Mouse (Mus musculus): ENCODE measurements around the gene Inpp4a. TPM values are rescaled to one million over a fixed set of nuclear protein-coding genes. Genes with fewer than 3 reads are reported as not detected.
A peak's percentile ranks its signal among the peaks of the same experiment; 100 is the strongest.

Gene Inpp4a
- 59.1 and 60.9 TPM in 2 replicates for polyA plus RNA-seq (2015; fragmentation: Nextera tagmentation; extraction: Ambion mirVana)

GRCm38 (mm10) chr1:37299540-37300491 is at the start of gene Inpp4a:
TSS of gene Inpp4a (plus strand) at chr1:37299865.
- peak within 1 kb of the TSS; percentile 63 for H3K4me2 ChIP-seq
- H3K4me3 ChIP-seq: peak within 1 kb of the TSS; percentile 96
- 1% methylated on average over 73 of the region's 77 CpGs for WGBS
- 0 out of 2 replicates have a peak, but pooled peaks cover 3% of the 10 kb centered on the region for H3K27me3 ChIP-seq
- H3K27ac ChIP-seq: peak within 1 kb of the TSS; percentile 84
- H3K9me3 ChIP-seq: no peaks in the 10 kb centered on the region
- peak; percentile 94 for ATAC-seq (ENCODE audit: low FRiP score)
- H3K36me3 ChIP-seq: no peaks in the 10 kb centered on the region
- H3K9ac ChIP-seq: peak within 1 kb of the TSS; percentile 94
- peaks cover 20% of the 10 kb centered on the region for H3K4me1 ChIP-seq (replicated peaks)

- 41% methylated on average over 5 of the region's 5 CpGs for WGBS
These were observed 48.9 kb upstream of the Inpp4a start for GRCm38 (mm10) chr1:37250643-37251310.

GRCm38 (mm10) chr1:37258443-37258842 is 41.2 kb upstream of the Inpp4a start:
- H3K4me3 ChIP-seq: no peak overlapping the region
- no peaks in the 10 kb centered on the region for H3K9me3 ChIP-seq
- H3K9ac ChIP-seq: no peak overlapping the region
- WGBS: 92% methylated on average over 2 of the region's 2 CpGs
- no peaks in the 10 kb centered on the region for H3K4me1 ChIP-seq (replicated peaks)
- H3K36me3 ChIP-seq: no peaks in the 10 kb centered on the region
- no peaks in the 10 kb centered on the region for H3K27me3 ChIP-seq
- no peak overlapping the region for H3K27ac ChIP-seq
- ATAC-seq (ENCODE audit: low FRiP score): no peak
- no peak overlapping the region for H3K4me2 ChIP-seq

More at GRCm38 (mm10) chr1:37250643-37251310, 48.9 kb upstream of the Inpp4a start:
- Histone ChIP-seq H3K4me1 (replicated peaks) (no peaks in the 10 kb centered on the region), H3K4me2 (no peak overlapping the region), H3K4me3 (no peak overlapping the region), H3K27me3 (no peaks in the 10 kb centered on the region), H3K36me3 (no peaks in the 10 kb centered on the region), H3K9me3 (no peaks in the 10 kb centered on the region), H3K27ac (no peak overlapping the region), H3K9ac (no peak overlapping the region)
- ATAC-seq (ENCODE audit: low FRiP score): peak; percentile 63

- H3K4me1 ChIP-seq (replicated peaks): no peaks in the 10 kb centered on the region
- H3K9ac ChIP-seq: no peak overlapping the region; the same call in 1 of the 2 replicates
- H3K27ac ChIP-seq: no peak overlapping the region
- WGBS: 7% methylated on average over 7 of the region's 7 CpGs
- H3K9me3 ChIP-seq: no peaks in the 10 kb centered on the region
- H3K4me3 ChIP-seq: no peak overlapping the region
- peak; percentile 21; the same call in 1 of the 2 replicates for ATAC-seq (ENCODE audit: low FRiP score)
- H3K36me3 ChIP-seq: no peaks in the 10 kb centered on the region
- no peak overlapping the region for H3K4me2 ChIP-seq
- H3K27me3 ChIP-seq: peaks cover 10% of the 10 kb centered on the region; the same call in 1 of the 2 replicates
These were observed 27.2 kb upstream of the Inpp4a start for GRCm38 (mm10) chr1:37272464-37272863.

GRCm38 (mm10) chr1:37286556-37286955 is 13.1 kb upstream of the Inpp4a start:
- ATAC-seq (ENCODE audit: low FRiP score): no peak
- no peak overlapping the region for H3K27ac ChIP-seq
- H3K4me3 ChIP-seq: no peak overlapping the region
- no peaks in the 10 kb centered on the region for H3K36me3 ChIP-seq
- H3K4me2 ChIP-seq: no peak overlapping the region
- no peaks in the 10 kb centered on the region for H3K9me3 ChIP-seq
- no peak overlapping the region for H3K9ac ChIP-seq
- H3K4me1 ChIP-seq (replicated peaks): no peaks in the 10 kb centered on the region; the same call in 1 of the 2 replicates
- 77% methylated on average over 7 of the region's 7 CpGs for WGBS
- no peaks in the 10 kb centered on the region for H3K27me3 ChIP-seq

GRCm38 (mm10) chr1:37287748-37288147 is 11.9 kb upstream of the Inpp4a start:
- Histone ChIP-seq H3K36me3 (no peaks in the 10 kb centered on the region), H3K9ac (no peak overlapping the region), H3K4me2 (no peak overlapping the region), H3K4me3 (no peak overlapping the region), H3K4me1 (replicated peaks) (no peaks in the 10 kb centered on the region; the same call in 1 of the 2 replicates), H3K27ac (no peak overlapping the region), H3K9me3 (no peaks in the 10 kb centered on the region), H3K27me3 (no peaks in the 10 kb centered on the region)
- WGBS: 77% methylated on average over 1 of the region's 1 CpGs
- no peak for ATAC-seq (ENCODE audit: low FRiP score)

- Histone ChIP-seq H3K27me3 (no peaks in the 10 kb centered on the region), H3K27ac (no peak overlapping the region), H3K4me2 (no peak overlapping the region), H3K9me3 (no peaks in the 10 kb centered on the region), H3K36me3 (no peaks in the 10 kb centered on the region), H3K9ac (no peak overlapping the region), H3K4me1 (replicated peaks) (no peaks in the 10 kb centered on the region; the same call in 1 of the 2 replicates), H3K4me3 (no peak overlapping the region)
- WGBS: 59% methylated on average over 11 of the region's 11 CpGs
- ATAC-seq (ENCODE audit: low FRiP score): no peak
These were observed 11.3 kb upstream of the Inpp4a start for GRCm38 (mm10) chr1:37288181-37288935.

GRCm38 (mm10) chr1:37288941-37289340 is 10.7 kb upstream of the Inpp4a start:
- Histone ChIP-seq H3K4me2 (no peak overlapping the region), H3K9ac (no peak overlapping the region), H3K9me3 (no peaks in the 10 kb centered on the region), H3K36me3 (no peaks in the 10 kb centered on the region), H3K27ac (no peak overlapping the region), H3K4me3 (no peak overlapping the region), H3K27me3 (no peaks in the 10 kb centered on the region), H3K4me1 (replicated peaks) (no peaks in the 10 kb centered on the region; the same call in 1 of the 2 replicates)
- ATAC-seq (ENCODE audit: low FRiP score): no peak
- WGBS: 86% methylated on average over 7 of the region's 7 CpGs

- Histone ChIP-seq H3K9ac (no peak overlapping the region), H3K27ac (no peak overlapping the region), H3K36me3 (no peaks in the 10 kb centered on the region), H3K27me3 (0 out of 2 replicates have a peak, but pooled peaks cover 3% of the 10 kb centered on the region), H3K4me3 (no peak overlapping the region), H3K4me2 (no peak overlapping the region), H3K4me1 (replicated peaks) (peaks cover 11% of the 10 kb centered on the region), H3K9me3 (no peaks in the 10 kb centered on the region)
- ATAC-seq (ENCODE audit: low FRiP score): no peak
- WGBS: 64% methylated on average over 1 of the region's 1 CpGs
These were observed 3.3 kb upstream of the Inpp4a start for GRCm38 (mm10) chr1:37296414-37296813.

- 0 out of 2 replicates have a peak, but pooled peaks cover 3% of the 10 kb centered on the region for H3K27me3 ChIP-seq
- H3K4me3 ChIP-seq: no peak overlapping the region
- peaks cover 20% of the 10 kb centered on the region for H3K4me1 ChIP-seq (replicated peaks)
- no peak for ATAC-seq (ENCODE audit: low FRiP score)
- H3K27ac ChIP-seq: no peak overlapping the region
- no peak overlapping the region for H3K4me2 ChIP-seq
- H3K36me3 ChIP-seq: no peaks in the 10 kb centered on the region
- no peak overlapping the region for H3K9ac ChIP-seq
- H3K9me3 ChIP-seq: no peaks in the 10 kb centered on the region
- WGBS: 83% methylated on average over 2 of the region's 2 CpGs
These were observed 761 bp upstream of the Inpp4a start for GRCm38 (mm10) chr1:37298904-37299303.

- ATAC-seq (ENCODE audit: low FRiP score): no peak
- 70% methylated on average over 5 of the region's 5 CpGs for WGBS
- Histone ChIP-seq H3K4me2 (peak overlapping the region; percentile 63), H3K9ac (peak overlapping the region; percentile 94), H3K36me3 (no peaks in the 10 kb centered on the region), H3K27ac (0 out of 2 replicates have a peak overlapping the region, but pooled peaks have one; percentile 84), H3K4me3 (peak overlapping the region; percentile 96), H3K27me3 (0 out of 2 replicates have a peak, but pooled peaks cover 3% of the 10 kb centered on the region), H3K4me1 (replicated peaks) (peaks cover 25% of the 10 kb centered on the region), H3K9me3 (no peaks in the 10 kb centered on the region)
These were observed 985 bp downstream of the Inpp4a start for GRCm38 (mm10) chr1:37300650-37301049.
